8 mouse cellular contexts compared by ENCODE assay signal in genomic region chr5:119741116-119741515, GRCm38 (mm10).
A peak's percentile ranks its signal among the peaks of the same experiment; 100 is the strongest.
DNase-seq lines count a peak whose midpoint lies in the region; ATAC-seq and TF ChIP-seq lines count a peak whose summit lies in the region.

No protein-coding gene starts in this region.

- H3K27ac ChIP-seq in forebrain, embryonic 15.5 days (replicated peaks): no peak overlapping the region
- no peak overlapping the region for H3K27ac ChIP-seq in kidney, adult 2 months (ENCODE audit: insufficient read depth, low read depth, low read length)
- no peak overlapping the region for H3K27ac ChIP-seq in limb, embryonic 15.5 days
- no peak overlapping the region for H3K27ac ChIP-seq in neural tube, embryonic 11.5 days (ENCODE audit: low read depth, low read length)

- H3K4me3 ChIP-seq in E14TG2a.4 (replicated peaks; ENCODE audit: low read length): no peak overlapping the region
- no peak overlapping the region for H3K4me3 ChIP-seq in forebrain, embryonic 15.5 days
- H3K4me3 ChIP-seq in kidney, adult 2 months (ENCODE audit: insufficient read depth, low read depth, low read length): no peak overlapping the region
- no peak overlapping the region for H3K4me3 ChIP-seq in limb, embryonic 15.5 days
- no peak overlapping the region for H3K4me3 ChIP-seq in neural tube, embryonic 11.5 days (ENCODE audit: low read depth, low read length)

- no peaks in the 10 kb centered on the region for H3K9me3 ChIP-seq in E14TG2a.4 (ENCODE audit: low read length)
- no peaks in the 10 kb centered on the region for H3K9me3 ChIP-seq in forebrain, embryonic 15.5 days
- no peaks in the 10 kb centered on the region for H3K9me3 ChIP-seq in limb, embryonic 15.5 days
- H3K9me3 ChIP-seq in neural tube, embryonic 11.5 days (ENCODE audit: control insufficient read depth, low read length): no peaks in the 10 kb centered on the region

- ATAC-seq in forebrain, embryonic 15.5 days (replicated peaks): 0 out of 2 replicates have a peak, but pooled peaks have one; percentile 35
- no peak; the same call in 1 of the 2 replicates for ATAC-seq in limb, embryonic 15.5 days (ENCODE audit: insufficient number of reproducible peaks, low FRiP score, low TSS enrichment, low read depth)
- ATAC-seq in neural tube, embryonic 11.5 days (ENCODE audit: insufficient read depth, low FRiP score, low TSS enrichment): no peak
- ATAC-seq in erythroid progenitor cell, adult 5-6 weeks (replicated peaks; ENCODE audit: low FRiP score, poor library complexity, severe bottlenecking): no peak

- peaks cover 29% of the 10 kb centered on the region for H3K4me1 ChIP-seq in E14TG2a.4 (replicated peaks; ENCODE audit: low read depth, low read length)
- no peaks in the 10 kb centered on the region for H3K4me1 ChIP-seq in forebrain, embryonic 15.5 days
- no peaks in the 10 kb centered on the region for H3K4me1 ChIP-seq in kidney, adult 2 months (ENCODE audit: control insufficient read depth, insufficient read depth, low read length)
- H3K4me1 ChIP-seq in limb, embryonic 15.5 days: no peaks in the 10 kb centered on the region
- H3K4me1 ChIP-seq in neural tube, embryonic 11.5 days (ENCODE audit: control insufficient read depth, insufficient read depth, low read length): no peaks in the 10 kb centered on the region

- H3K9ac ChIP-seq in forebrain, embryonic 15.5 days (replicated peaks): no peak overlapping the region
- no peak overlapping the region for H3K9ac ChIP-seq in limb, embryonic 15.5 days
- no peak overlapping the region for H3K9ac ChIP-seq in neural tube, embryonic 11.5 days (ENCODE audit: low read length)

- no peaks in the 10 kb centered on the region for H3K27me3 ChIP-seq in E14TG2a.4 (ENCODE audit: insufficient read depth, low read length)
- H3K27me3 ChIP-seq in forebrain, embryonic 15.5 days: no peaks in the 10 kb centered on the region
- H3K27me3 ChIP-seq in kidney, adult 2 months (replicated peaks; ENCODE audit: control insufficient read depth, insufficient read depth, low read length): no peaks in the 10 kb centered on the region
- peaks cover 18% of the 10 kb centered on the region for H3K27me3 ChIP-seq in limb, embryonic 15.5 days
- peaks cover 3% of the 10 kb centered on the region; the same call in 1 of the 2 replicates for H3K27me3 ChIP-seq in neural tube, embryonic 11.5 days (ENCODE audit: control insufficient read depth, insufficient read depth, low read length)

- peak; percentile 96 for TF ChIP-seq CTCF in E14TG2a.4 (conservative IDR thresholded peaks at IDR 0.05; ENCODE audit: low read length)
- TF ChIP-seq CTCF in kidney, adult 2 months (conservative IDR thresholded peaks at IDR 0.05; ENCODE audit: insufficient read depth, insufficient read length, low read depth, low read length): peak; percentile 85

- no peaks in the 10 kb centered on the region for H3K36me3 ChIP-seq in E14TG2a.4 (ENCODE audit: insufficient read depth, low read length)
- H3K36me3 ChIP-seq in forebrain, embryonic 15.5 days: no peaks in the 10 kb centered on the region
- no peaks in the 10 kb centered on the region for H3K36me3 ChIP-seq in kidney, adult 2 months (ENCODE audit: control insufficient read depth, insufficient read depth, low read length)
- no peaks in the 10 kb centered on the region for H3K36me3 ChIP-seq in limb, embryonic 15.5 days
- H3K36me3 ChIP-seq in neural tube, embryonic 11.5 days (ENCODE audit: control insufficient read depth, insufficient read depth, low read length): no peaks in the 10 kb centered on the region

- no peak overlapping the region for H3K4me2 ChIP-seq in forebrain, embryonic 15.5 days (replicated peaks)
- H3K4me2 ChIP-seq in limb, embryonic 15.5 days: peak overlapping the region; percentile 27; the same call in 1 of the 2 replicates
- no peak overlapping the region for H3K4me2 ChIP-seq in neural tube, embryonic 11.5 days (ENCODE audit: low read depth)

- peak; percentile 65 for DNase-seq in 416B (ENCODE audit: low read depth)
- DNase-seq in c-Kit-positive CD71-negative TER-119-negative erythroid progenitor cells, embryonic 14.5 days (ENCODE audit: low read depth): peak; percentile 55
- peak; percentile 40 for DNase-seq in kidney, adult 2 months
- DNase-seq in neural tube, embryonic 11.5 days (ENCODE audit: low spot score): peak; percentile 77

- 6% methylated on average over 6 of the region's 6 CpGs for WGBS in forebrain, embryonic 15.5 days
- 4% methylated on average over 6 of the region's 6 CpGs for WGBS in kidney, adult 2 months
- 3% methylated on average over 6 of the region's 6 CpGs for WGBS in limb, embryonic 15.5 days
- WGBS in neural tube, embryonic 11.5 days: 6% methylated on average over 6 of the region's 6 CpGs

- TF ChIP-seq POLR2A in kidney, adult 2 months (IDR thresholded peaks at IDR 0.05; ENCODE audit: low read depth, low read length): no peak
